Mouse (Mus musculus): ENCODE data around the gene Gm20388.

Gene Gm20388

GRCm38 (mm10) chr8:122103241-122103640 is 2192.6 kb downstream of the Gm20388 start:
- DNase-seq (ENCODE audit: low spot score): no peak

- DNase-seq (ENCODE audit: low spot score): no peak
Observed at GRCm38 (mm10) chr8:122104658-122105057, 2194.0 kb downstream of the Gm20388 start.

GRCm38 (mm10) chr8:122106270-122106669 is 2195.6 kb downstream of the Gm20388 start:
- peak; percentile 79 for DNase-seq (ENCODE audit: low spot score)

- DNase-seq (ENCODE audit: low spot score): peak; percentile 3
Observed at GRCm38 (mm10) chr8:122110240-122110866, 2199.7 kb downstream of the Gm20388 start.

- DNase-seq (ENCODE audit: low spot score): peak; percentile 27
Observed at GRCm38 (mm10) chr8:122110867-122111253, 2200.2 kb downstream of the Gm20388 start.

- DNase-seq (ENCODE audit: low spot score): no peak
Observed at GRCm38 (mm10) chr8:122111745-122112144, 2201.1 kb downstream of the Gm20388 start.

- no peak for DNase-seq (ENCODE audit: low spot score)
Observed at GRCm38 (mm10) chr8:122112264-122112965, 2201.8 kb downstream of the Gm20388 start.

GRCm38 (mm10) chr8:122114890-122115289 is 2204.2 kb downstream of the Gm20388 start:
- no peak for DNase-seq (ENCODE audit: low spot score)

- DNase-seq (ENCODE audit: low spot score): no peak
Observed at GRCm38 (mm10) chr8:122116716-122117357, 2206.2 kb downstream of the Gm20388 start.

GRCm38 (mm10) chr8:122118097-122118496 is 2207.5 kb downstream of the Gm20388 start:
- DNase-seq (ENCODE audit: low spot score): no peak

GRCm38 (mm10) chr8:122118536-122118935 is 2207.9 kb downstream of the Gm20388 start:
- no peak for DNase-seq (ENCODE audit: low spot score)

- no peak for DNase-seq (ENCODE audit: low spot score)
Observed at GRCm38 (mm10) chr8:122124326-122124725, 2213.7 kb downstream of the Gm20388 start.

GRCm38 (mm10) chr8:122126659-122127058 is 2216.0 kb downstream of the Gm20388 start:
- no peak for DNase-seq (ENCODE audit: low spot score)

GRCm38 (mm10) chr8:122134121-122134529 is 2223.5 kb downstream of the Gm20388 start:
- peak; percentile 81 for DNase-seq (ENCODE audit: low spot score)

GRCm38 (mm10) chr8:122135494-122135893 is 2224.9 kb downstream of the Gm20388 start:
- DNase-seq (ENCODE audit: low spot score): no peak

GRCm38 (mm10) chr8:122139784-122140183 is 2229.1 kb downstream of the Gm20388 start:
- peak; percentile 76 for DNase-seq (ENCODE audit: low spot score)

GRCm38 (mm10) chr8:122140411-122140810 is 2229.8 kb downstream of the Gm20388 start:
- DNase-seq (ENCODE audit: low spot score): no peak

GRCm38 (mm10) chr8:122142428-122142827 is 2231.8 kb downstream of the Gm20388 start:
- no peak for DNase-seq (ENCODE audit: low spot score)

GRCm38 (mm10) chr8:122143231-122143630 is 2232.6 kb downstream of the Gm20388 start:
- DNase-seq (ENCODE audit: low spot score): peak; percentile 8

- DNase-seq (ENCODE audit: low spot score): peak; percentile 16
Observed at GRCm38 (mm10) chr8:122144729-122145311, 2234.2 kb downstream of the Gm20388 start.

GRCm38 (mm10) chr8:122149045-122149444 is 2238.4 kb downstream of the Gm20388 start:
- DNase-seq (ENCODE audit: low spot score): no peak

- DNase-seq (ENCODE audit: low spot score): no peak
Observed at GRCm38 (mm10) chr8:122149606-122150005, 2239.0 kb downstream of the Gm20388 start.

- DNase-seq (ENCODE audit: low spot score): no peak
Observed at GRCm38 (mm10) chr8:122151541-122151940, 2240.9 kb downstream of the Gm20388 start.

Data from adipocyte (in vitro differentiated cells).